Mouse (Mus musculus) heart, embryonic 16.5 days (tissue): Measurements from ENCODE around the gene Haao. TPM values are rescaled to one million over a fixed set of nuclear protein-coding genes. Genes with fewer than 3 reads are reported as not detected.

Experiments
- ATAC-seq: fragments of 200-750 bp; cut with Nextera tagmentation; replicated peaks from 2 replicates; pipeline ENCODE4 v1.8.0; 2017; ENCODE audit warnings: moderate number of reproducible peaks; ENCODE audit not compliant: insufficient read depth, low FRiP score; ENCODE audit errors: extremely low read depth
- H3K27ac ChIP-seq: fragments of 300-500 bp; sonication (generic); 2 replicates; pipeline ENCODE4 v1.5.1; 2014; ENCODE audit warnings: mild to moderate bottlenecking, low read length, control low read depth, moderate library complexity
- H3K27me3 ChIP-seq: fragments of 300-500 bp; sonication (generic); 2 replicates; pipeline ENCODE4 v1.6.1; 2014; ENCODE audit warnings: low read length, mixed read lengths; ENCODE audit not compliant: control insufficient read depth, insufficient read depth
- H3K36me3 ChIP-seq: fragments of 300-500 bp; sonication (generic); 2 replicates; pipeline ENCODE4 v1.6.1; 2014; ENCODE audit not compliant: control insufficient read depth, insufficient read depth
- H3K4me1 ChIP-seq: fragments of 300-500 bp; sonication (generic); 2 replicates; pipeline ENCODE4 v1.6.1; 2014; ENCODE audit warnings: low read length, mixed read lengths; ENCODE audit not compliant: control insufficient read depth, insufficient read depth
- H3K4me2 ChIP-seq: fragments of 300-500 bp; sonication (generic); 2 replicates; pipeline ENCODE4 v1.6.1; 2014; ENCODE audit warnings: low read depth, mild to moderate bottlenecking, control low read depth, low read length
- H3K4me3 ChIP-seq: fragments of 300-500 bp; sonication (generic); 2 replicates; pipeline ENCODE4 v1.5.1; 2014; ENCODE audit warnings: mild to moderate bottlenecking, control low read depth, low read length
- H3K9ac ChIP-seq: fragments of 300-500 bp; sonication (generic); 2 replicates; pipeline ENCODE4 v1.6.1; 2014; ENCODE audit warnings: low read length, control low read depth
- H3K9me3 ChIP-seq: fragments of 300-500 bp; sonication (generic); replicated peaks from 2 replicates; pipeline ENCODE4 v1.6.1; 2016; ENCODE audit warnings: low read length; ENCODE audit not compliant: control insufficient read depth
- WGBS: fragments of 180-500 bp; shearing (Covaris S2); extraction: QIAGEN DNeasy Blood & Tissue Kit; methylation state at CpG from one replicate; pipeline ENCODE4 v1.1.7; 2014; 5-methylcytosine and 5-hydroxymethylcytosine counted together
- polyA plus RNA-seq: library from polyadenylated mRNA; unstranded; fragments of >200 nt; fragmentation: Nextera tagmentation; extraction: Ambion mirVana; gene quantifications from 2 replicates; pipeline ENCODE4 v1.2.1, GENCODE M21; 2015

Haao gene
- polyA plus RNA-seq, 1 experiment from 2014 or later, result 1.7 TPM

GRCm38 (mm10) chr17:83873363-83874141, 25.8 kb upstream of the Haao start:
- Histone ChIP-seq H3K4me1 (0 out of 2 replicates have a peak, but pooled peaks cover 3% of the 10 kb centered on the region), H3K27me3 (no peaks in the 10 kb centered on the region), H3K9ac (no peak overlapping the region), H3K4me2 (no peak overlapping the region), H3K4me3 (no peak overlapping the region), H3K9me3 (no peaks in the 10 kb centered on the region), H3K27ac (peak overlapping the region; percentile 45; the same call in 1 of the 2 replicates), H3K36me3 (no peaks in the 10 kb centered on the region)
- 0 out of 2 replicates have a peak, but pooled peaks have one; percentile 20 for ATAC-seq
- WGBS, result 75% methylated on average over 19 of the region's 19 CpGs

- H3K9ac ChIP-seq, result 0 out of 2 replicates have a peak overlapping the region, but pooled peaks have one; percentile 40
- ATAC-seq, result peak; percentile 77
- H3K27me3 ChIP-seq, result no peaks in the 10 kb centered on the region
- H3K4me1 ChIP-seq, result 0 out of 2 replicates have a peak, but pooled peaks cover 3% of the 10 kb centered on the region
- no peaks in the 10 kb centered on the region for H3K9me3 ChIP-seq
- 19% methylated on average over 14 of the region's 14 CpGs for WGBS
- no peaks in the 10 kb centered on the region for H3K36me3 ChIP-seq
- no peak overlapping the region; the same call in 1 of the 2 replicates for H3K4me3 ChIP-seq
- H3K27ac ChIP-seq, result no peak overlapping the region
- H3K4me2 ChIP-seq, result peak overlapping the region; percentile 39; the same call in 1 of the 2 replicates
Observed at GRCm38 (mm10) chr17:83872806-83873348, 25.1 kb upstream of the Haao start.

GRCm38 (mm10) chr17:83871354-83871753, 23.6 kb upstream of the Haao start:
- WGBS, result 80% methylated on average over 5 of the region's 5 CpGs
- 0 out of 2 replicates have a peak, but pooled peaks cover 3% of the 10 kb centered on the region for H3K4me1 ChIP-seq
- H3K27me3 ChIP-seq, result no peaks in the 10 kb centered on the region
- H3K9ac ChIP-seq, result no peak overlapping the region
- no peak for ATAC-seq
- H3K36me3 ChIP-seq, result no peaks in the 10 kb centered on the region
- no peaks in the 10 kb centered on the region for H3K9me3 ChIP-seq
- no peak overlapping the region for H3K4me2 ChIP-seq
- no peak overlapping the region for H3K27ac ChIP-seq
- H3K4me3 ChIP-seq, result no peak overlapping the region

- H3K27me3 ChIP-seq, result no peaks in the 10 kb centered on the region
- no peak overlapping the region for H3K9ac ChIP-seq
- no peak overlapping the region for H3K4me3 ChIP-seq
- H3K36me3 ChIP-seq, result no peaks in the 10 kb centered on the region
- H3K4me2 ChIP-seq, result no peak overlapping the region
- 0 out of 2 replicates have a peak, but pooled peaks cover 3% of the 10 kb centered on the region for H3K4me1 ChIP-seq
- WGBS, result 90% methylated on average over 4 of the region's 4 CpGs
- ATAC-seq, result no peak
- H3K9me3 ChIP-seq, result no peaks in the 10 kb centered on the region
- H3K27ac ChIP-seq, result no peak overlapping the region
Observed at GRCm38 (mm10) chr17:83870385-83870784, 22.6 kb upstream of the Haao start.

GRCm38 (mm10) chr17:83866582-83866981, 18.8 kb upstream of the Haao start:
- 17% methylated on average over 10 of the region's 10 CpGs for WGBS
- H3K36me3 ChIP-seq, result no peaks in the 10 kb centered on the region
- H3K4me3 ChIP-seq, result no peak overlapping the region
- no peak overlapping the region for H3K9ac ChIP-seq
- H3K27me3 ChIP-seq, result no peaks in the 10 kb centered on the region
- no peaks in the 10 kb centered on the region for H3K9me3 ChIP-seq
- no peak for ATAC-seq
- H3K4me1 ChIP-seq, result peaks cover 3% of the 10 kb centered on the region; the same call in 1 of the 2 replicates
- no peak overlapping the region for H3K4me2 ChIP-seq
- H3K27ac ChIP-seq, result no peak overlapping the region

GRCm38 (mm10) chr17:83865366-83865765, 17.6 kb upstream of the Haao start:
- Histone ChIP-seq H3K4me3 (no peak overlapping the region), H3K4me2 (no peak overlapping the region), H3K4me1 (peaks cover 3% of the 10 kb centered on the region), H3K36me3 (no peaks in the 10 kb centered on the region), H3K9ac (no peak overlapping the region), H3K27ac (no peak overlapping the region), H3K27me3 (no peaks in the 10 kb centered on the region), H3K9me3 (no peaks in the 10 kb centered on the region)
- no peak for ATAC-seq
- 72% methylated on average over 7 of the region's 7 CpGs for WGBS

GRCm38 (mm10) chr17:83862134-83862881, 14.5 kb upstream of the Haao start:
- Histone ChIP-seq H3K9me3 (no peaks in the 10 kb centered on the region), H3K4me1 (peaks cover 3% of the 10 kb centered on the region), H3K27me3 (no peaks in the 10 kb centered on the region), H3K4me2 (peak overlapping the region; percentile 85), H3K36me3 (no peaks in the 10 kb centered on the region), H3K27ac (peak overlapping the region; percentile 69), H3K4me3 (peak overlapping the region; percentile 58), H3K9ac (peak overlapping the region; percentile 87)
- under 1% methylated on average over 27 of the region's 27 CpGs for WGBS
- ATAC-seq, result peak; percentile 56

GRCm38 (mm10) chr17:83861444-83862133, 13.8 kb upstream of the Haao start:
- peak; percentile 97 for ATAC-seq
- peak overlapping the region; percentile 69 for H3K27ac ChIP-seq
- WGBS, result under 1% methylated on average over 60 of the region's 62 CpGs
- H3K27me3 ChIP-seq, result no peaks in the 10 kb centered on the region
- H3K9ac ChIP-seq, result peak overlapping the region; percentile 87
- H3K4me1 ChIP-seq, result peaks cover 3% of the 10 kb centered on the region
- peak overlapping the region; percentile 85 for H3K4me2 ChIP-seq
- H3K9me3 ChIP-seq, result no peaks in the 10 kb centered on the region
- H3K4me3 ChIP-seq, result peak overlapping the region; percentile 58
- H3K36me3 ChIP-seq, result no peaks in the 10 kb centered on the region
